Mouse (Mus musculus) ES-E14 (cell line): ENCODE measurements around the gene Ktn1.

Experiments
- CHD2 ChIP-seq: IDR thresholded peaks from 2 replicates; pipeline ENCODE4 v1.6.1; 2014; ENCODE audit warnings: mild to moderate bottlenecking, low read depth, low read length, inconsistent platforms
- HCFC1 ChIP-seq: IDR thresholded peaks from 2 replicates; pipeline ENCODE4 v1.6.1; 2012; ENCODE audit warnings: low read length, inconsistent platforms, borderline replicate concordance; ENCODE audit not compliant: insufficient read depth
- MAFK ChIP-seq: IDR thresholded peaks from 2 replicates; pipeline ENCODE4 v1.6.1; 2014; ENCODE audit warnings: mild to moderate bottlenecking, low read depth, low read length, inconsistent platforms; ENCODE audit not compliant: insufficient read depth
- ZC3H11A ChIP-seq: IDR thresholded peaks from 2 replicates; pipeline ENCODE4 v1.6.1; 2012; ENCODE audit warnings: low read depth, mild to moderate bottlenecking, inconsistent platforms, low read length, borderline replicate concordance
- ZNF384 ChIP-seq: IDR thresholded peaks from 2 replicates; pipeline ENCODE4 v1.6.1; 2012; ENCODE audit warnings: low read depth, low read length, inconsistent platforms

- no peak for TF ChIP-seq MAFK
- TF ChIP-seq ZNF384 = no peak
- TF ChIP-seq HCFC1 = no peak
- TF ChIP-seq ZC3H11A = no peak
- TF ChIP-seq CHD2 = no peak
Measured at GRCm38 (mm10) chr14:47648218-47648617, at the start of gene Ktn1.
